Mouse (Mus musculus) embryonic facial prominence, embryonic 10.5 days (tissue): ENCODE measurements around the gene Tgfb1. TPM values are rescaled to one million over a fixed set of nuclear protein-coding genes. Genes with fewer than 3 reads are reported as not detected.
A peak's percentile ranks its signal among the peaks of the same experiment; 100 is the strongest.

Experiments used
- DNase-seq: peaks from one replicate; pipeline ENCODE4 v3.0.0-alpha.2; 2017; ENCODE audit warnings: low spot score
- H3K27ac ChIP-seq: fragments of 300-500 bp; sonication (generic); replicated peaks from 2 replicates; pipeline ENCODE4 v1.5.1; 2016; ENCODE audit warnings: mild to moderate bottlenecking
- H3K27me3 ChIP-seq: fragments of 300-500 bp; sonication (generic); replicated peaks from 2 replicates; pipeline ENCODE4 v1.6.1; 2016; ENCODE audit warnings: low read depth, mild to moderate bottlenecking; ENCODE audit not compliant: poor library complexity, severe bottlenecking
- H3K36me3 ChIP-seq: fragments of 300-500 bp; sonication (generic); replicated peaks from 2 replicates; pipeline ENCODE4 v1.6.1; 2016; ENCODE audit warnings: mild to moderate bottlenecking, moderate library complexity
- H3K4me1 ChIP-seq: fragments of 300-500 bp; sonication (generic); 2 replicates; pipeline ENCODE4 v1.6.1; 2016
- H3K4me3 ChIP-seq: fragments of 300-500 bp; sonication (generic); 2 replicates; pipeline ENCODE4 v1.5.1; 2016; ENCODE audit warnings: mild to moderate bottlenecking, moderate library complexity
- H3K9me3 ChIP-seq: fragments of 300-500 bp; sonication (generic); 2 replicates; pipeline ENCODE4 v1.6.1; 2016; ENCODE audit warnings: mild to moderate bottlenecking
- WGBS: fragments of 180-500 bp; shearing (Covaris S2); methylation state at CpG from one replicate; pipeline ENCODE4 v1.1.7; 2016; 5-methylcytosine and 5-hydroxymethylcytosine counted together
- polyA plus RNA-seq: library from polyadenylated mRNA; unstranded; fragments of >200 nt; fragmentation: Nextera tagmentation; extraction: Ambion mirVana; gene quantifications from 2 replicates; pipeline ENCODE4 v1.2.1, GENCODE M21; 2016

Tgfb1 gene
- polyA plus RNA-seq, 1 experiment from 2014 or later: 1.5 TPM

DNA sequence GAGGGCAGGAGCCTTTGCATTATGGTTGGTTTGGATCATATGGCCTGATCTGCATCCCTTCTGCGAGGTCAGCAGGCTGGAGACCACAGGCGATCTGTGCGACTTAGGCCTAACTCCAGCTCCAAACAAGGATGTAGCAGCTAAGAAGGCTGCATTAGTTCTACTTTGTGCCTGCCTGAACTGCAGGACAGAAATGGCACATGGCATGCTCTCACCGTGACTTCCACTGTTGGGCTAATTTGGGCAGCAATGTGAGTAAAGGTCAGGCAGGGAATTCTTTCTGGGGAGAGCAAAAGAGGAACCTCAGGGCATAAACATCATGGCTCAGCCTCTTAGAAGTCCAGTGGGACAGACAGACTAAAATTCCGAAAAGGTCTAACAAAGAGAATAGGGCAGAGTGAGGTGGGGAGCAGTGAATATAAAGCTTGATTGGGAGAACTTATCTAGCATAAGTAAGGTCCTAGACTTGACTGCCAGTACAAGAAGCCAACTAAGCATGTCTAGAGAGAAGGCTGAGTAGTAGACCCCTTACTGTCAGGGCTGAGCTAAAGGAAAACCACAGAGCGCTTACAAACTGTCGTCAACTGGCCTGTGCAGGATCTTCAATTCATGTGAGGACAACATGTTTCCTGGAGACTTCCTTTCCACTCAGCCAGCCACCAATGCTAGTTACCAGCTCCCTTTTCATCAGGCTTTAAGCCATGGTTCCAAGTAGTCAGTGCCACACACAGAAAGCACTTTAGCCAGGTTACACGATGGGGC lies 44.7 kb downstream of the Tgfb1 start:
- 92% methylated on average over 8 of the region's 8 CpGs for WGBS
- Histone ChIP-seq H3K36me3 (peaks cover 99% of the 10 kb centered on the region), H3K4me3 (no peak overlapping the region), H3K27me3 (no peaks in the 10 kb centered on the region), H3K9me3 (no peaks in the 10 kb centered on the region), H3K27ac (no peak overlapping the region), H3K4me1 (no peaks in the 10 kb centered on the region)
- DNase-seq: no peak

DNA sequence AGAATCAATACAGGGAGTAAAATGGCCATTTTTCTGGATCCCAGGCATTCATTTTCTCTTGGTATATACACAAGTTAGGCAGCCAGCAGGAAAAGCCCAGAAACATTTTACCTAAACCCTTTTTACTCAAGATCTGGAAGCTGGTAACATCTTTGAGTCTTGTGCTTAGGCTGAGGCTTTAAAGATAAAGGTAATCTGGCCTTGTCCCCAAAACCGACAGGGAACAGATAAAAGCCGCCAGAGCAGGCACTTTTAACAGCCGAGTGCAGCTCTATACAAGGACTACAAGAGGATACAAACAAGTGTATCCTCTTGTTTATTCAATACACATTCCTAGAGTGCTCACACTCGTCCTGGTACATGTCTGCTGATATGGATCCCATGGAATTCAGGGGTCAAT lies 48.2 kb downstream of the Tgfb1 start:
- H3K4me1 ChIP-seq: no peaks in the 10 kb centered on the region
- 85% methylated on average over 4 of the region's 4 CpGs for WGBS
- no peak for DNase-seq
- no peaks in the 10 kb centered on the region for H3K27me3 ChIP-seq
- no peaks in the 10 kb centered on the region for H3K9me3 ChIP-seq
- peaks cover 100% of the 10 kb centered on the region for H3K36me3 ChIP-seq
- no peak overlapping the region for H3K4me3 ChIP-seq
- no peak overlapping the region for H3K27ac ChIP-seq

DNA sequence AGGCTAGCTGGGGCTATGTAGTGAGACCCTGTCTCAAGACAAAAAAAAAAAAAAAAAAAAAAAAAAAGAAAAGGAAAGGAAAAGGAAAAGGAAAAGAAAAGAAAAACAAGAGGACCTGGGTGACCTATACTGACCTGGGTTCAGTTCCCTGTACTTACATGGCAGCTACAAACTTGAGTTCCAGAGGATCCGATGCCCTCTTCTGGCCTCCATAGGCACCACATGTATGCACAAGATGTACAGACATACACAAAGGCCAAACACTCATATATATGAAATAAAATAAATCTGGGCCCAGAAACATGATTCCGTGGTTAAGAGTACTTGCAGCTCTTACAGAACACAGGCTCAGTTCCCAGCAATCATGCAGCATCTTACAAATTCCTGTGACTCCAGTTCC lies 50.1 kb downstream of the Tgfb1 start:
- Histone ChIP-seq H3K27ac (no peak overlapping the region), H3K27me3 (no peaks in the 10 kb centered on the region), H3K9me3 (no peaks in the 10 kb centered on the region), H3K36me3 (peaks cover 100% of the 10 kb centered on the region), H3K4me3 (no peak overlapping the region), H3K4me1 (no peaks in the 10 kb centered on the region)
- no peak for DNase-seq
- WGBS: 86% methylated on average over 2 of the region's 2 CpGs

DNA sequence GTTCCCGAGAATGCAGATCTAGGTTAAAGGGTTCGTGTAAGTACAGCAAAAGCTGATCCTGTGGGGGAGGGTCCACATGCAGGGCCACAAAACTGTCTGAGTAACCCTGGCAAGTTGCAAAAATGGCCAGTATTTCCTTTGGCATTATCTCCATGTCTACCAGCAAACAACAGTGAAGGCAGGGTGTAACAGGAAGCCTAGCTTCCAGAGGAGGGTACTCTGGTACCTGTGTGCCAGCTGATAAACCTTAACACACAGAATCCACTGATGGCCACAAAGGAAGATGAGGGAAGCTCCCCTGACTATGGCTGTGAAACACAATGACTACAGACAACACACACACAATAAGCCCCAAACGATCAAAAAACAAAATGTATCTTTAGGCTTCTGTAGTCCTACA lies 51.5 kb downstream of the Tgfb1 start:
- H3K4me3 ChIP-seq: no peak overlapping the region
- peaks cover 100% of the 10 kb centered on the region for H3K36me3 ChIP-seq
- no peaks in the 10 kb centered on the region for H3K9me3 ChIP-seq
- H3K27me3 ChIP-seq: no peaks in the 10 kb centered on the region
- no peak overlapping the region for H3K27ac ChIP-seq
- WGBS: 90% methylated on average over 3 of the region's 3 CpGs
- H3K4me1 ChIP-seq: no peaks in the 10 kb centered on the region
- DNase-seq: no peak

DNA sequence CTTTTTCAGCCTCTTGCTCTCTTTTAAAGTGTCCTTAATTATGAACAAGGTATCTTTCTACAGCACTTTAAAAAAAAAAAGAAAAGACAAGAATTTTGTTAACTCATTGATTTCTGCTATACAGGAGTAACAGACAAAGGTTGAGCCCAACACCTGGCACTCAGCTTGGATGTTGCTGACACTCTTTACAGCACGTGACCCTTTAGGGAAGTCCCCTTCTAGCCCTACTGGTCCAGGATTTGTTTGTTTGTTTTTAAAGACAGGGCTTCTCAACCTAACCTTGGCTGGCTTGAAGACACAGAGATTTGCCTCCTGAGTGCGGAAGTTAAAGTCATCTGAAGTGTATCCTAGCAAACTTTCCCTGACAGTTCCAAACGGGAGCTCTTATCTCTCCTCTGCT lies 60.0 kb downstream of the Tgfb1 start:
- H3K27ac ChIP-seq: no peak overlapping the region
- DNase-seq: no peak
- 85% methylated on average over 3 of the region's 3 CpGs for WGBS
- no peak overlapping the region for H3K4me3 ChIP-seq
- H3K27me3 ChIP-seq: no peaks in the 10 kb centered on the region
- H3K4me1 ChIP-seq: peaks cover under 1% of the 10 kb centered on the region; the same call in 1 of the 2 replicates
- H3K36me3 ChIP-seq: peaks cover 100% of the 10 kb centered on the region
- H3K9me3 ChIP-seq: no peaks in the 10 kb centered on the region

DNA sequence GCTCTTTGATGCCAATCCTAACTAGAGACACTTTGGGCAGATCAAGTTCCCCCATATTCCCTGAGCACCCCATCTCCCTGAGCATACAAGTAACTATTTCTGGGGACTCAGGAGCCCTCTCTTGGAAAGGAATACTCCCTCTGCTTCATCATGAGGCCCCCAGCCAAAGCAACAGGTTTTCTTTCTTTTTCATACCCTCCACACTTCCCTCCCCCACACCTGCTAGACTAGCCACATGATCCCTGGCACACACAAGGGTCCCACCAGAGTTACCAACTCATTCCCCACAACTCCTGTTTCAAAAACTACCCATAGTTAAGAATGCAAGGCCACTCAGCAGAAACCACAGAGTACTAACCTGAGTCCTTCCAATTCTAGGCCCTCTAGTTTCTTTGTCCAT lies 66.3 kb downstream of the Tgfb1 start:
- Histone ChIP-seq H3K9me3 (no peaks in the 10 kb centered on the region), H3K27me3 (no peaks in the 10 kb centered on the region), H3K4me1 (peaks cover 17% of the 10 kb centered on the region), H3K27ac (peak overlapping the region; percentile 99), H3K36me3 (peaks cover 52% of the 10 kb centered on the region), H3K4me3 (peak overlapping the region; percentile 97)
- DNase-seq: no peak

DNA sequence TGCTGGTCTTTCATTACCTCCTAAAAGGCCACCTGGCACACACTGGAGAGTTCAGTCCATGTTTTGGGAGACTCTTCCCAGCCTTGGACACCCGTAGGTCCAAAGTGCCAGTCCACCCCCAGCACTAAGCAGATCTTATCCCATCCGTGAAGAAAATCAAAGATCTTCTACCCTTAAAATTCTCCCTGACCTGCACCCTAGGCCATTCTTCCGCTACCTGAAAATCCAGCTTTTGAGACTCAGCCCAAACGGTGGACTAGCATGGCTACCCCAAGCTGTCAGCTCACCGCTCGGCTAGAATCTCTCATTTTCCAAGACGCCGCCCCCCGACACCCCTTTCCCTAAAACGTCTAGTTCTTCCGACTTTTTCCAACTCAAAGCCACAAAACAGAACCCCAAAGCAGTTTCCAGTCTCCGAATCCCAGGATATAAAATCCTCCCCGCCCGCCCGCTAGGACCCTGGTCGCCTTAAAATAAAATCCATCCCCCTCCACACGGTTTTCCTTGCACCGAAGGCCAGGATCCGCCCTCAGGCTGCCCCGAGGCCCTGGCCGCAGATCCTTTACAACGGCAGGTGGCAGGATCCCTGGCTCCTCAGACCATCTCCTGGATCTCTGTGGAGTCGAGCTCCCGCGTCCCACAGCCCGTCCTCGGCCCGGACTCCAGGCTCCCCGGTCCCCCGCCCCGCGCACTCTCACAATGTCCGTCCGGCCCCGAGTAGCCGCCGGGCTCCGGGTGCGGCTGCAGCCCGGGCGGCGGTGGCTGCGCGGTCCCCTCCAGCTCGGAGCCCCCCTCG lies 67.0 kb downstream of the Tgfb1 start:
- Histone ChIP-seq H3K27ac (peak overlapping the region; percentile 99), H3K27me3 (no peaks in the 10 kb centered on the region), H3K9me3 (no peaks in the 10 kb centered on the region), H3K4me3 (peak overlapping the region; percentile 97), H3K4me1 (peaks cover 17% of the 10 kb centered on the region), H3K36me3 (peaks cover 52% of the 10 kb centered on the region)
- WGBS: under 1% methylated on average over 46 of the region's 46 CpGs
- no peak for DNase-seq

DNA sequence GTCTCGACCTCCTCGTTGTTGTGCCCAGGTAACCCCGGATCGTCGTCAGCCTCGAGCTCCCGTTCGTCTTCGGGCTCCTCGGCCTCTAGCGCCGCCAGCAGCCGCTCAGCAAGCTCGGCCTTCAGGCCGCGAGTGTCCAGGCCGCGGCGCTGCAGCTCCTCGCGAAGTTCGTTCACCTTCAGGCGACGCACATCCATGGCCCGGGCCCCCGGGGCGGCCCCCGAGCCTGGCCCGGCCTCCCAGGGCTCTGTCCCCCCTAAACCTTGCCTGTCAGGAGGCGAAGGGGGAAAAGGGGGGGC lies 67.6 kb downstream of the Tgfb1 start:
- Histone ChIP-seq H3K9me3 (no peaks in the 10 kb centered on the region), H3K4me3 (peak overlapping the region; percentile 97), H3K27me3 (no peaks in the 10 kb centered on the region), H3K4me1 (peaks cover 17% of the 10 kb centered on the region), H3K36me3 (peaks cover 51% of the 10 kb centered on the region), H3K27ac (peak overlapping the region; percentile 99)
- under 1% methylated on average over 30 of the region's 30 CpGs for WGBS
- no peak for DNase-seq

Other genes with a start within 250 kb of the Tgfb1 start
- gene Ceacam1, start 209.4 kb upstream of the Tgfb1 start, polyA plus RNA-seq: 1.5 TPM in 2 replicates
- 0.08 TPM in 1 of 2 replicates, not detected in the other for gene Ceacam2, start 147.1 kb upstream of the Tgfb1 start, polyA plus RNA-seq
- not detected in 2 replicates for gene Erich4, start 71.1 kb upstream of the Tgfb1 start, polyA plus RNA-seq
- gene Dmac2, start 67.6 kb upstream of the Tgfb1 start, polyA plus RNA-seq: 31.6 and 34.8 TPM in 2 replicates
- 0.99 and 1.3 TPM in 2 replicates for gene B3gnt8, start 60.3 kb upstream of the Tgfb1 start, polyA plus RNA-seq
- 54.9 and 59.2 TPM in 2 replicates for gene Bckdha, start 28.0 kb upstream of the Tgfb1 start, polyA plus RNA-seq
- gene Exosc5, start 27.8 kb upstream of the Tgfb1 start, polyA plus RNA-seq: 93.5 and 101 TPM in 2 replicates
- gene Tmem91, start 11.8 kb upstream of the Tgfb1 start, polyA plus RNA-seq: 2.6 and 3.6 TPM in 2 replicates
- gene B9d2, start 6.2 kb upstream of the Tgfb1 start, polyA plus RNA-seq: 33.5 and 34.1 TPM in 2 replicates
- 31.6 and 33.2 TPM in 2 replicates for gene Ccdc97, start 32.1 kb downstream of the Tgfb1 start, polyA plus RNA-seq
- 60.8 and 62.5 TPM in 2 replicates for gene Hnrnpul1, start 67.8 kb downstream of the Tgfb1 start, polyA plus RNA-seq
- 22.1 and 29.7 TPM in 2 replicates for gene Axl, start 101.7 kb downstream of the Tgfb1 start, polyA plus RNA-seq
- 2.5 and 2.9 TPM in 2 replicates for gene Cyp2s1, start 129.9 kb downstream of the Tgfb1 start, polyA plus RNA-seq
- gene Cyp2b10, start 210.6 kb downstream of the Tgfb1 start, polyA plus RNA-seq: 0.10 TPM in 1 of 2 replicates, not detected in the other